Mouse (Mus musculus): ENCODE results near the gene Ssh2.

DNA sequence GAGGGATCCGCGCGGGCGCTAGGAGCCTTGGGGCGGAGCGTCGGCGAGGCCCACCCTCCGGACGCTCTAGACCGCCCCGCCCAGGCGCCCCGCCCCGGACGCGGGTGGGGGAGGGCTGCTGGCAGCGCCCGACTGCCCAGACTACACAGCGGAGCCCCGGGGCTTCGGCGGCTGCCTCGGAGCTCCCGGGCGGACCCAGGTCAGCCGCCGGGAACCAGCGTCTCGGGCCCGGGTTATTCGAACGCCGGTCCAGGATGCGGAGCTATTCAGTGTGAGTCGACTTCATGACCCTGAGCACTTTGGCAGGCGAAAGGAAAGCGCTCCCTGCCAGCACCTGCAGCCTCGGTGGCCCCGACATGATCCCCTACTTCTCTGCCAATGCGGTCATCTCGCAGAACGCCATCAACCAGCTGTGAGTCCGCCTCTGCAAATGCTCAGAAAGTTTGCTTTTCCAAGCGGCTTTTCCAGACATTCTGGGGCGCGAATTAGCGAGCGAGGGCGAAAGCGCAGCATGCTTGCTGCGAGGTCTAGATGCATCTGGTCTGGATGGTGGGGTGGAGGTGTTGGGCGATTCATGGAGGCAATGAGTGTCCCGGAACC is 132.2 kb downstream of the Ssh2 start:
- TF ChIP-seq POLR2A (IDR thresholded peaks at IDR 0.05; ENCODE audit: control insufficient read depth, low read depth, low read length) (peak; percentile 68), CTCF (IDR thresholded peaks at IDR 0.05; ENCODE audit: control insufficient read depth, insufficient read depth, insufficient replicate concordance, low read depth, low read length) (no peak)

All from testis, adult 2 months (tissue).